Mouse (Mus musculus) stomach, embryonic 14.5 days (tissue): ENCODE measurements around the gene Lrtm2. TPM values are rescaled to one million over a fixed set of nuclear protein-coding genes. Genes with fewer than 3 reads are reported as not detected.

ENCODE experiments used
- ATAC-seq: fragments of 200-750 bp; cut with Nextera tagmentation; 2 replicates; pipeline ENCODE4 v1.8.0; 2017; ENCODE audit warnings: low read depth, moderate TSS enrichment; ENCODE audit not compliant: insufficient number of reproducible peaks, insufficient read depth, low FRiP score
- H3K27ac ChIP-seq: fragments of 300-500 bp; sonication (generic); 2 replicates; pipeline ENCODE4 v1.5.1; 2014; ENCODE audit warnings: mild to moderate bottlenecking, low read length, moderate library complexity, mixed read lengths
- H3K27me3 ChIP-seq: fragments of 300-500 bp; sonication (generic); 2 replicates; pipeline ENCODE4 v1.6.1; 2014; ENCODE audit warnings: low read length, control low read depth, mixed read lengths; ENCODE audit not compliant: control insufficient read depth, insufficient read depth
- H3K36me3 ChIP-seq: fragments of 300-500 bp; sonication (generic); 2 replicates; pipeline ENCODE4 v1.6.1; 2014; ENCODE audit warnings: mild to moderate bottlenecking, control low read depth, low read length, moderate library complexity, mixed read lengths; ENCODE audit not compliant: control insufficient read depth, insufficient read depth
- H3K4me1 ChIP-seq: fragments of 300-500 bp; sonication (generic); 2 replicates; pipeline ENCODE4 v1.6.1; 2014; ENCODE audit warnings: low read length, control low read depth, mixed read lengths; ENCODE audit not compliant: control insufficient read depth, insufficient read depth
- H3K4me2 ChIP-seq: fragments of 300-500 bp; sonication (generic); replicated peaks from 2 replicates; pipeline ENCODE4 v1.6.1; 2014; ENCODE audit warnings: low read depth, low read length, control low read depth
- H3K4me3 ChIP-seq: fragments of 300-500 bp; sonication (generic); 2 replicates; pipeline ENCODE4 v1.5.1; 2014; ENCODE audit warnings: low read depth, low read length, control low read depth
- H3K9ac ChIP-seq: fragments of 300-500 bp; sonication (generic); replicated peaks from 2 replicates; pipeline ENCODE4 v1.6.1; 2014; ENCODE audit warnings: low read depth, mild to moderate bottlenecking, control low read depth, low read length, moderate library complexity, mixed read lengths
- H3K9me3 ChIP-seq: fragments of 300-500 bp; sonication (generic); 2 replicates; pipeline ENCODE4 v1.6.1; 2016; ENCODE audit warnings: low read depth, low read length, control low read depth; ENCODE audit not compliant: control insufficient read depth
- WGBS: fragments of 180-500 bp; shearing (Covaris S2); extraction: QIAGEN DNeasy Blood & Tissue Kit; methylation state at CpG from one replicate; pipeline ENCODE4 v1.1.7; 2014; 5-methylcytosine and 5-hydroxymethylcytosine counted together
- polyA plus RNA-seq: library from polyadenylated mRNA; unstranded; fragments of >200 nt; fragmentation: Nextera tagmentation; extraction: Ambion mirVana; gene quantifications from 2 replicates; pipeline ENCODE4 v1.2.1, GENCODE M21; 2014

The Lrtm2 gene
- polyA plus RNA-seq, 1 experiment from 2014 or later, result 0.23 TPM

DNA sequence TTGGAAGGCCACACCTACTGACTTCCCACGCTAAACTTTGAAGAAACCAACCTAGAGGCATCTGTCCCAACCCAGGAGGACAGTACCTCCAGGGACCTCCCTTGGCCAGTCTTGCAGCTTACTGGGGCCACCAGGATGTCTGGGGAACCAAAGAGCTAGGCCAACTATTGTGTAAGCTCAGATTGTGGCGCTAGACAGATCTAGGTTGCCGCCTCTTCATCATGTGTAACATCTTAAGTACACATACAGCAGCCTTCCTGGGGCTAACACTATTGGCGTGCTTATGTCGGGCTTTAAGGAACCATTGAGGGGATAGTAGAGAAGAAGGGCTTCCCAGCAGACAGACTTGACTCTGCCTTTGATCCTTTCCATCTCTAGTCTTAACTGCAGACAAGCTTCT lies 17.2 kb upstream of the Lrtm2 start:
- 72% methylated on average over 5 of the region's 5 CpGs for WGBS
- H3K4me3 ChIP-seq, result no peak overlapping the region
- no peak for ATAC-seq

DNA sequence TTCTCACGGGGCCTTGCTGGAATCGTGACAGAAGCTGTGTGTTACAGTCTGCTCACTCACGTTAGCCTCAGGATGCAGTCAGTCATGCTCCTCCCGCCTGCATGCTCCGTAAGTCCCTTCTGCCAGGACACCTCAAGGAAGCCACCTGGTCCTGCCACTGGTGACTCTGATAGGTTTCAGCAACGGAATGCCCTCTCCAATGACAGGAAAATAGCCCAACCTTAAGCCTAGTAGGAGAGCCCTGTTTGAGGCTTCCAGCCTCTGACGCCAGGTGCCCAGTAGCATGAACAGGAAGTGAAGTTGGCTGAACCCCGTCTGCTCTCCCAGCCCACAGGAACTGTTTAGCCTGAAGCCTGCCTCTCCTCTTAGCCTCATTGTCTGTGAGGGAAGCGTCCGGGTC lies 15.7 kb upstream of the Lrtm2 start:
- no peak for ATAC-seq
- Histone ChIP-seq H3K9me3 (no peaks in the 10 kb centered on the region), H3K36me3 (no peaks in the 10 kb centered on the region), H3K4me3 (no peak overlapping the region), H3K9ac (no peak overlapping the region), H3K4me2 (no peak overlapping the region), H3K27me3 (no peaks in the 10 kb centered on the region), H3K4me1 (no peaks in the 10 kb centered on the region), H3K27ac (no peak overlapping the region)
- 52% methylated on average over 10 of the region's 10 CpGs for WGBS

More for the DNA sequence above, 17.2 kb upstream of the Lrtm2 start:
- Histone ChIP-seq H3K9me3 (no peaks in the 10 kb centered on the region), H3K9ac (no peak overlapping the region), H3K4me2 (no peak overlapping the region), H3K4me1 (no peaks in the 10 kb centered on the region), H3K27me3 (no peaks in the 10 kb centered on the region), H3K36me3 (no peaks in the 10 kb centered on the region), H3K27ac (no peak overlapping the region)

DNA sequence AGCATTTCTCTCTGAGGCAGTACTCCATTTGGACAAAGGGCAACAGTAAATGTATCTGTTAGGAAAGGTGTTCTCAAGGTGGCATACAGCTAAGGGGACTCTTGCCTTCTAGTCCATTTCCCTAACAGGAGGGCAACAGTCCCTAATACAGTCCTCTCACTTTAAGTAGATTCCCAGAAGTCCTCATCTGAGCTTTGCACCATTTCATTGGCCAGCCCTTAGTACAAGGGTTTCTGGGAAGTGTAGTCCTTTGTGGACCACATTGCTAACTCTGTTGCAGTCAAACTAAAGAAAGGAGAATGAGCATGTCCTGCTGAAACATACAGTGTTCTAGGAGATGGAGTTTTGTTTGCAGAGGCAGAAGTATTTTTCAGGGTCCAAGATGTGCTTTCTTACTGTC lies 10.8 kb upstream of the Lrtm2 start:
- H3K4me1 ChIP-seq, result no peaks in the 10 kb centered on the region
- H3K27me3 ChIP-seq, result no peaks in the 10 kb centered on the region
- ATAC-seq, result peak; percentile 59; the same call in 1 of the 2 replicates
- no peaks in the 10 kb centered on the region for H3K36me3 ChIP-seq
- no peak overlapping the region for H3K9ac ChIP-seq
- H3K9me3 ChIP-seq, result no peaks in the 10 kb centered on the region
- H3K4me2 ChIP-seq, result no peak overlapping the region
- no peak overlapping the region for H3K27ac ChIP-seq
- H3K4me3 ChIP-seq, result no peak overlapping the region

DNA sequence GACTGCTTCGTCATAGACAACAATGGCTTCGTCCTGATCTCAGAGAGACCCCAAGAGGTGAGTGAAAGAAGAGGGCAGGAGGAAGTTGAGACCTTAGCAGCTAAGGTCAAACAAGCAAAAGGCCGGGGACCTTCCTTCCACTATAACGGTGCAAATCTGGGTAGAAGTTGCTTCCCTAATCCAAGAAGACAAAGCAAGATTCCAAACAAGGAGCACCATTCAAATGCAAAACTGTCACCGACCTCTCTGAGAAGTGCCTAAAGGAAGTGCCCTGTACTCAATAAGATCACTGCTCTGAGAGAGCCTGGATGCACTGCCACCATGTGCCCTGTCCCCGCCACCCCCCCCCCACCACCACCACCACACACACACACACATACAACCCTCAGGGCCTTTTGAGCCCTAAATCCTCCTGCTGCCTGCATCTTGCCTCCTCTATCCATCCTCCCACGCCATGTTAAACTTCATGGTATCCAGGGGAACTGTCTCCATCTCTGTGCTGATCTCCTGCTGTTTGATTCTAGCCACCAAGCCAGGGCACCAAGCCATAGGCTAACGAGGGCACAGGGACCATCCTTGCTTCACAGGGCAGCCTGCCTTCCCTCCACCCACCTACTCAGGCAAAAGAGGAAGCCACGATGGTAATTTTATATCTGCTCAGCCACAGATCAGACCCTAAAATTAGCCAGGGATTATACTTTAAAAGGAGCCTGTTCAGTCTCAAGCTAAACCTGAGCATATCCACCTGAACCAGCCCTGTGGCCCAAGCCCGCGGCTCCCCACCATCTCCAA lies 7.8 kb upstream of the Lrtm2 start:
- Histone ChIP-seq H3K27ac (no peak overlapping the region), H3K4me1 (no peaks in the 10 kb centered on the region), H3K9me3 (no peaks in the 10 kb centered on the region), H3K9ac (no peak overlapping the region), H3K4me2 (no peak overlapping the region), H3K36me3 (no peaks in the 10 kb centered on the region), H3K4me3 (no peak overlapping the region), H3K27me3 (no peaks in the 10 kb centered on the region)
- no peak for ATAC-seq
- 36% methylated on average over 10 of the region's 11 CpGs for WGBS

DNA sequence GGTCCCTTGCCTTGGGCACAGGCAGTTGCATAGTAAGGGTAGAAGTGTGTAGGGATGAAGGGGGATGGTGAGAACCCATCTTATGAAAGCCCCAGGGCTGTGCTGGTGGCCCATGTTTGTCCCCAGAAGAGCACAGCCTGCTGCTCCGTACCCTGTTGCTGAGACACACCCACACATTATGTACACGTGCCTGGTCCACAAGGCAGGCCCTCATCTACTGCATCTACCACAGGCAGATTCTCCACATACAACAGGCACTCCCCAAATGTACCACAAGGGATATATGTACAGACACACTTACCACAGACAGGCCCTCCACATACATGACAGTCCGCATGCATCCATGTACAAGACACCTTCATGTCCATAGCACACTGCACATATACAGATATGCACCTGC lies 6.7 kb upstream of the Lrtm2 start:
- Histone ChIP-seq H3K27me3 (no peaks in the 10 kb centered on the region), H3K9ac (no peak overlapping the region), H3K9me3 (no peaks in the 10 kb centered on the region), H3K27ac (no peak overlapping the region), H3K4me2 (no peak overlapping the region), H3K36me3 (no peaks in the 10 kb centered on the region), H3K4me3 (no peak overlapping the region), H3K4me1 (no peaks in the 10 kb centered on the region)
- 66% methylated on average over 3 of the region's 3 CpGs for WGBS
- ATAC-seq, result no peak

DNA sequence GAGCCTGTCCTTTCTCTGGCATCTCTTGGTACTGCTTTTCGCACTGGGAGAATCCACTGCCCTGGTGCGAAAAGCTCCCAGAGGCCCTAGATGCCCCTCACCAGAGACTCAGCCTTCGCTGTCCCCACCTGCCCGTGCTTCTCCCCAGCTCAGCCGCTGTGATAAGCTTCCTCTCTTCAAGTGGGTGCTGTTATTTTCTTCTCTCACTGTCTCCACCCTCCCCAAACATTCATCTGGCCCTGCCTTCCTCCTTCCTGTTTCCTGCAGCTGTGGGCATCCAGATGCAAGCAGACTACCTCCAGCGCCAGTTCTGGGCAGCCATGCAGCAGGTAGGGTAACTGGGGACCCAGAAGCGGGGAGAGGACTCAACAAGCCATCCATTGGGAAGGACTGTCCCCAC lies 5.6 kb upstream of the Lrtm2 start:
- Histone ChIP-seq H3K9ac (no peak overlapping the region), H3K27me3 (peaks cover 8% of the 10 kb centered on the region; the same call in 1 of the 2 replicates), H3K4me1 (no peaks in the 10 kb centered on the region), H3K4me2 (no peak overlapping the region), H3K9me3 (no peaks in the 10 kb centered on the region), H3K4me3 (no peak overlapping the region), H3K27ac (no peak overlapping the region), H3K36me3 (no peaks in the 10 kb centered on the region)
- WGBS, result 82% methylated on average over 7 of the region's 7 CpGs
- no peak for ATAC-seq

DNA sequence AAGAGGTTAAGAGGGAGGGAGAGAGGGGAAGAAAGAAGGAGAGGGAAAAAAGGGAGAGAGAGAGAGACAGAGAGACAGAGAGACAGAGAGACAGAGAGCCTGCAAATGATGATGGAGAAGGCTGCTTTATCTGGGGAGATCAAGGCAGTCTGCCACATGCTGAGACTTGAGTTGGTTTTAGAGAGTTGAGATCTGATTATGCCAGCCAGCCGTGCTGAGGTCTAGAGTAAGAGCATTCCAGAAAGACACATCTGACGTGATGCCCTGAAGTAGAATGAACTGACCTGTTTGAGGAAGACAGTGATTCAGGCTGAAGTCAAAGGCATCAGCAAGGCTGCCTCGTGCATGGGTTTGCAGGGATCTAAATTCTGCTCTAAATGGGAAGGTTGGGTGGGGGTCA lies 3.3 kb upstream of the Lrtm2 start:
- WGBS, result 25% methylated on average over 3 of the region's 3 CpGs
- no peak for ATAC-seq
- Histone ChIP-seq H3K9me3 (no peaks in the 10 kb centered on the region), H3K27ac (no peak overlapping the region), H3K4me3 (no peak overlapping the region), H3K9ac (no peak overlapping the region), H3K4me2 (no peak overlapping the region), H3K27me3 (peaks cover 31% of the 10 kb centered on the region), H3K4me1 (0 out of 2 replicates have a peak, but pooled peaks cover 3% of the 10 kb centered on the region), H3K36me3 (no peaks in the 10 kb centered on the region)

DNA sequence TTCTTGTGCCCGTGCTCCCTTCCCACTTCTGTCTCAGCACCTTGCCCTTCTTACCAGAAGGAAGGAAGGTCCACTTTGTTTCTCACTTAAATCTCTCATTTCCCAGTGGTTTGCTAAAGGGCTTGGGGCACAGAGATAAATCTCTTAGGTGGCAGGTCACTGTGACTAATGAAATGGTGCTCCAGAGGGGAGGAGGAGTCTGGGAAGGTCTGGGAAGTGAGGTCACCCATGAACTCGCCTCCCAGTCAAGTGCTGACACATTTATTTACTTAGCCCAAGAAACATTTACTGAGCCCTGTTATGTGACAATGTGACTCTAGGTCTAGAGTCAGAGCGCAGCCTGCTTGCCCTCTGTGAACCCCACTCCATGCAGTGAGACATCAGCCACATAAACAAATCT lies 2.6 kb upstream of the Lrtm2 start:
- Histone ChIP-seq H3K4me3 (no peak overlapping the region), H3K27me3 (peaks cover 33% of the 10 kb centered on the region), H3K4me1 (0 out of 2 replicates have a peak, but pooled peaks cover 3% of the 10 kb centered on the region), H3K36me3 (no peaks in the 10 kb centered on the region), H3K9me3 (no peaks in the 10 kb centered on the region), H3K9ac (no peak overlapping the region), H3K27ac (no peak overlapping the region), H3K4me2 (no peak overlapping the region)
- WGBS, result 5% methylated on average over 2 of the region's 3 CpGs
- no peak for ATAC-seq

DNA sequence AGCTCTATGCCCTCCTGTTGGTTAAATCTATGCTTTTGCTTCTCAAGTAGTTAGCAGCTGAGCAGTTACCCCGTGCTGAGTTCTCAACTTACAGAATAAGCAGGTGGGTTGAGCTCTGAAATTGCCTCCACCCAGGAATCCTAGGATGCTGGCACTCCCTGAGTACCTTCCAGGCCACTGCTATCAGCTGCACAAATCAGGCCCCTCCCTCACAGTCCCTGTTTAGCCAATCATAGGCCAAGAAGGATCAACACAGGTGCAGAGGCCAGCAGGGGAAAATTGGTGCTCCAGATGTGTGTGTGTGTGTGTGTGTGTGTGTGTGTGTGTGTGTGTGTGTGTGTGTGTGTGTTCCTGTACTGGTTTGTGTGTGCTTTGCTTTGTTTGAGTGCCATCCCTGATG lies 1.5 kb upstream of the Lrtm2 start:
- ATAC-seq, result no peak
- Histone ChIP-seq H3K27me3 (peaks cover 35% of the 10 kb centered on the region), H3K4me2 (no peak overlapping the region), H3K9ac (no peak overlapping the region), H3K36me3 (no peaks in the 10 kb centered on the region), H3K4me3 (no peak overlapping the region), H3K4me1 (0 out of 2 replicates have a peak, but pooled peaks cover 3% of the 10 kb centered on the region), H3K9me3 (no peaks in the 10 kb centered on the region), H3K27ac (no peak overlapping the region)
- 4% methylated on average over 1 of the region's 1 CpGs for WGBS
